Mouse (Mus musculus): Measurements from ENCODE around the gene Sh3bgrl. TPM values are rescaled to one million over a fixed set of nuclear protein-coding genes. Genes with fewer than 3 reads are reported as not detected.
A peak's percentile ranks its signal among the peaks of the same experiment; 100 is the strongest.
"Not testable (repeated sequence)": the region's sequence is repeated elsewhere in the genome, so short reads cannot be mapped to it uniquely, and the experiment has no call there.

The Sh3bgrl gene
- polyA plus RNA-seq (2015; fragmentation: Nextera tagmentation; extraction: Ambion mirVana) = 127 and 170 TPM in 2 replicates

- Histone ChIP-seq H3K27me3 (replicated peaks; ENCODE audit: insufficient read depth, low read length) (no peaks in the 10 kb centered on the region), H3K9me3 (ENCODE audit: low read length) (no peaks in the 10 kb centered on the region), H3K27ac (ENCODE audit: low read length) (peak within 1 kb of the TSS; percentile 75), H3K4me2 (replicated peaks; ENCODE audit: low read depth, low read length) (peak within 1 kb of the TSS; percentile 42), H3K4me1 (ENCODE audit: insufficient read depth, low read depth, low read length) (no peaks in the 10 kb centered on the region), H3K36me3 (ENCODE audit: insufficient read depth, low read length) (no peaks in the 10 kb centered on the region), H3K4me3 (ENCODE audit: low read depth, low read length) (peak within 1 kb of the TSS; percentile 58), H3K9ac (replicated peaks; ENCODE audit: low read depth) (peak within 1 kb of the TSS; percentile 43)
- peak; percentile 94 for DNase-seq (ENCODE audit: low spot score)
- 9% methylated on average over 26 of the region's 26 CpGs for WGBS
- no peak for TF ChIP-seq EP300 (IDR thresholded peaks at IDR 0.05)
- no peak for TF ChIP-seq CTCF (IDR thresholded peaks at IDR 0.05)
- ATAC-seq = peak; percentile 99
Measured at GRCm38 (mm10) chrX:109095245-109096242, at the start of gene Sh3bgrl. Sh3bgrl (plus strand) TSS chrX:109095365.

GRCm38 (mm10) chrX:109047773-109048172 is 47.4 kb upstream of the Sh3bgrl start:
- no peak overlapping the region for H3K27ac ChIP-seq (ENCODE audit: low read length)
- no peak for ATAC-seq
- no peak overlapping the region for H3K9ac ChIP-seq (replicated peaks; ENCODE audit: low read depth)
- no peaks in the 10 kb centered on the region for H3K9me3 ChIP-seq (ENCODE audit: low read length)
- H3K4me3 ChIP-seq (ENCODE audit: low read depth, low read length) = no peak overlapping the region
- no peak overlapping the region for H3K4me2 ChIP-seq (replicated peaks; ENCODE audit: low read depth, low read length)
- TF ChIP-seq EP300 (IDR thresholded peaks at IDR 0.05) (no peak), CTCF (IDR thresholded peaks at IDR 0.05) (no peak)
- DNase-seq (ENCODE audit: low spot score) = no peak
- H3K27me3 ChIP-seq (replicated peaks; ENCODE audit: insufficient read depth, low read length) = no peaks in the 10 kb centered on the region
- 47% methylated on average over 1 of the region's 1 CpGs for WGBS
- no peaks in the 10 kb centered on the region for H3K4me1 ChIP-seq (ENCODE audit: insufficient read depth, low read depth, low read length)
- no peaks in the 10 kb centered on the region for H3K36me3 ChIP-seq (ENCODE audit: insufficient read depth, low read length)

- ATAC-seq (no peak), DNase-seq (ENCODE audit: low spot score) (no peak)
- no peaks in the 10 kb centered on the region for H3K9me3 ChIP-seq (ENCODE audit: low read length)
- TF ChIP-seq CTCF (IDR thresholded peaks at IDR 0.05) (no peak), EP300 (IDR thresholded peaks at IDR 0.05) (no peak)
- H3K9ac ChIP-seq (replicated peaks; ENCODE audit: low read depth) = no peak overlapping the region
- no peaks in the 10 kb centered on the region for H3K27me3 ChIP-seq (replicated peaks; ENCODE audit: insufficient read depth, low read length)
- H3K27ac ChIP-seq (ENCODE audit: low read length) = no peak overlapping the region
- no peak overlapping the region for H3K4me2 ChIP-seq (replicated peaks; ENCODE audit: low read depth, low read length)
- no peak overlapping the region for H3K4me3 ChIP-seq (ENCODE audit: low read depth, low read length)
- WGBS = 77% methylated on average over 3 of the region's 3 CpGs
- H3K36me3 ChIP-seq (ENCODE audit: insufficient read depth, low read length) = no peaks in the 10 kb centered on the region
- no peaks in the 10 kb centered on the region for H3K4me1 ChIP-seq (ENCODE audit: insufficient read depth, low read depth, low read length)
Measured at GRCm38 (mm10) chrX:109071719-109072118, 23.4 kb upstream of the Sh3bgrl start.

GRCm38 (mm10) chrX:109075716-109076115 is 19.4 kb upstream of the Sh3bgrl start:
- ATAC-seq (no peak), DNase-seq (ENCODE audit: low spot score) (no peak)
- Histone ChIP-seq H3K4me1 (ENCODE audit: insufficient read depth, low read depth, low read length) (no peaks in the 10 kb centered on the region), H3K36me3 (ENCODE audit: insufficient read depth, low read length) (no peaks in the 10 kb centered on the region), H3K4me3 (ENCODE audit: low read depth, low read length) (no peak overlapping the region), H3K9ac (replicated peaks; ENCODE audit: low read depth) (no peak overlapping the region), H3K27ac (ENCODE audit: low read length) (no peak overlapping the region), H3K9me3 (ENCODE audit: low read length) (no peaks in the 10 kb centered on the region), H3K4me2 (replicated peaks; ENCODE audit: low read depth, low read length) (no peak overlapping the region), H3K27me3 (replicated peaks; ENCODE audit: insufficient read depth, low read length) (no peaks in the 10 kb centered on the region)
- WGBS = 60% methylated on average over 1 of the region's 1 CpGs
- TF ChIP-seq EP300 (IDR thresholded peaks at IDR 0.05) = no peak
- TF ChIP-seq CTCF (IDR thresholded peaks at IDR 0.05) = no peak

- Histone ChIP-seq H3K36me3 (ENCODE audit: insufficient read depth, low read length) (no peaks in the 10 kb centered on the region), H3K9ac (replicated peaks; ENCODE audit: low read depth) (no peak overlapping the region), H3K27me3 (replicated peaks; ENCODE audit: insufficient read depth, low read length) (no peaks in the 10 kb centered on the region), H3K4me2 (replicated peaks; ENCODE audit: low read depth, low read length) (no peak overlapping the region), H3K4me3 (ENCODE audit: low read depth, low read length) (no peak overlapping the region), H3K9me3 (ENCODE audit: low read length) (no peaks in the 10 kb centered on the region), H3K27ac (ENCODE audit: low read length) (no peak overlapping the region), H3K4me1 (ENCODE audit: insufficient read depth, low read depth, low read length) (no peaks in the 10 kb centered on the region)
- ATAC-seq = no peak
- TF ChIP-seq EP300 (IDR thresholded peaks at IDR 0.05) (no peak), CTCF (IDR thresholded peaks at IDR 0.05) (peak; percentile 61)
- WGBS = 11% methylated on average over 3 of the region's 3 CpGs
- peak; percentile 62 for DNase-seq (ENCODE audit: low spot score)
Measured at GRCm38 (mm10) chrX:109076355-109076754, 18.8 kb upstream of the Sh3bgrl start.

GRCm38 (mm10) chrX:109079354-109079753 is 15.8 kb upstream of the Sh3bgrl start:
- H3K9ac ChIP-seq (replicated peaks; ENCODE audit: low read depth); H3K4me2 ChIP-seq (replicated peaks; ENCODE audit: low read depth, low read length); H3K9me3 ChIP-seq (ENCODE audit: low read length); H3K27me3 ChIP-seq (replicated peaks; ENCODE audit: insufficient read depth, low read length); H3K4me3 ChIP-seq (ENCODE audit: low read depth, low read length); H3K4me1 ChIP-seq (ENCODE audit: insufficient read depth, low read depth, low read length); ATAC-seq; DNase-seq (ENCODE audit: low spot score); H3K36me3 ChIP-seq (ENCODE audit: insufficient read depth, low read length); H3K27ac ChIP-seq (ENCODE audit: low read length): not testable (repeated sequence)
- WGBS = 70% methylated on average over 3 of the region's 4 CpGs

All from lung, postnatal 0 days (tissue).